Mouse (Mus musculus): ENCODE data around the gene Tbx22. TPM values are rescaled to one million over a fixed set of nuclear protein-coding genes. Genes with fewer than 3 reads are reported as not detected.
A peak's percentile ranks its signal among the peaks of the same experiment; 100 is the strongest.

Tbx22 gene
- not detected for total RNA-seq (2021)
- long read RNA-seq, experiment 1 = 0 reads
- long read RNA-seq, experiment 2 = 0 reads

DNA sequence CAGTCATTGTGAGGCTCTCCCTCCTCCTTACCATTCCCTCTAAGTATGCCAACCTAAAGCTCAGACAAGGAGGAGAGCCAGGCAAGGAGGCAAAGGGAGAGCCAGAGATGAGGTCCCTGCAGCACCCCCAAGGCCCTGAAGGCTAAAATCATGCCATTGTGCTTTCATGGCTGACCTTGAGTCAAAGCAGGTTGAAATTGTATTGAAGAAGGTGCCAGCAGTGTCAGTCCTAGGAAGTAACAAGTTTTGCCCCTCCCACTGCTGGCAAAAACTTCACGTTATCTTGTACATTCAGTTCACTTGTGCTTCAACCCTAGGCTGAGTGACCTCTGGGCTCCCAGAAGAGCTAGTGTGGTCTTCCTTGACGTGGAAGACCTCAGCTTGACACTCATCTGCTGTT is at the start of gene Tbx22:
Gene Tbx22 (plus strand): TSS at position 301 of the 400 bp plus-strand sequence.
- DNase-seq = no peak

DNA sequence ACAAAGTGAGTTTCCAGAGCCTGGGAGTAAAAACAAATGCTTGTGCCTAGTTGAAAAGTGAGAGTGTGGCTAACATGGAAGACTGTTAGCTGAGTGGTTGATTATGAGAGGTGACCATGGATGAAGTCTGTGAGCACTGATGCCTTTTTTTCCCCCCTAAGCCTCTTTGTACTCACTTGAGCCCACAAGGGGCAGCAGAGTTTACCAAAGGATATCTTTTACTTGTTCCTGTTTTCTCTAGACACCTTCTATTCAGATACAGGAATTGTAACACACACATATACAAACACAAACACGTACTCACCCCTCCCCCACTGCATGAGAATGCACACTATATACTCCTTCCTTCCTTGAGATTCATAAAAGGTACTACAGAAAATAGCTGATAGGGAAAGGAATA is 913 bp downstream of the Tbx22 start:
- DNase-seq = no peak

DNA sequence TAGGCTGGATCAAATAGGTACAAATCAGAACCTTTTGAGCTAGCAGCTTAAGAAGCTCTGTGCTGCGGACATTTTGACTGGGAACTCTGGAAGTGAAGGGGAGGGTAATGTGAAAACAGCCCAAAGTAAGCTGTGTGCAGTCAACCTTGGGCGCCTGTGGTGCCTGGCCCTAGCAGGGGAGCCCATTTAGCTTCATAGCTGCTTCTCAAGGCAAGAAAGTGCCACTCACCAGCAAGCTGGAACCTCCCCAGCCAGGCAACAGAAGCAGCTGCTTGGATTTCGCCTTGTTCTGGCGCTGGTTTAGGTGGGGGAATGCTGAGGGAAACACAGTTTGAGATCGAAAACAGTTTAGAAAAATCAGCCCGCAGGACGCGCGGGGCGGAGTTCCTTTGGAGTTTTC is 11.4 kb downstream of the Tbx22 start:
- DNase-seq = peak; percentile 2

GRCm38 (mm10) chrX:107708584-107708983 is 40.8 kb downstream of the Tbx22 start:
- DNase-seq = no peak

GRCm38 (mm10) chrX:107723541-107723940 is 55.8 kb downstream of the Tbx22 start:
- no peak for DNase-seq

Other genes starting within 250 kb of the Tbx22 start
- not detected for gene Tent5d, start 124.6 kb downstream of the Tbx22 start, total RNA-seq (2021)
- 1 to 10 TPM; 4.7 to 4.9 TPM for gene 2610002M06Rik, start 148.4 kb downstream of the Tbx22 start, total RNA-seq (2021)

Measured in gastrocnemius, postnatal 10 days (tissue).